Mouse (Mus musculus) macrophage (primary cell): ENCODE results near the gene Stmn3. TPM values are rescaled to one million over a fixed set of nuclear protein-coding genes. Genes with fewer than 3 reads are reported as not detected.

ENCODE experiments used
- H3K27ac ChIP-seq: fragments of 350-480 bp; formaldehyde crosslinking; 2 replicates; pipeline ENCODE4 v1.9.0; 2021
- H3K36me3 ChIP-seq: fragments of 350-480 bp; formaldehyde crosslinking; 2 replicates; pipeline ENCODE4 v1.9.0; 2021; ENCODE audit errors: inconsistent target
- H3K4me3 ChIP-seq: fragments of 350-480 bp; formaldehyde crosslinking; 2 replicates; pipeline ENCODE4 v1.9.0; 2021; ENCODE audit errors: inconsistent target
- H3K79me2 ChIP-seq: fragments of 350-480 bp; formaldehyde crosslinking; 2 replicates; pipeline ENCODE4 v1.9.0; 2021; ENCODE audit errors: inconsistent target
- WGBS: methylation state at CpG from one replicate; pipeline ENCODE4 v1.1.7; 2026; ENCODE audit warnings: inconsistent platforms; ENCODE audit not compliant: missing documents; 5-methylcytosine and 5-hydroxymethylcytosine counted together
- polyA plus RNA-seq: library from polyadenylated mRNA; stranded (reverse); fragments of 250-400 nt; gene quantifications from 3 replicates; pipeline ENCODE4 v1.2.4, GENCODE M21; 2018; ENCODE audit warnings: inconsistent platforms
- total RNA-seq, 78 experiments: library from RNA; depleted of rRNA; stranded (reverse); fragments of 250-400 nt; gene quantifications; 1 replicate in 9 of 78; 2 replicates in 24 of 78; 3 replicates in 43 of 78; 4 replicates in 2 of 78; pipeline ENCODE4 v1.2.4; 2018; ENCODE audit warnings: inconsistent platforms in 56 of 78

Gene Stmn3
- total RNA-seq (2018; cell fraction: chromatin; rRNA removed), result not detected
- under 1 TPM in 1 of 26 experiments, not detected in 25; 0.14 TPM for total RNA-seq (2018; cell fraction: cytosol; rRNA removed)
- not detected for total RNA-seq (2018; cell fraction: nucleus; rRNA removed)
- polyA plus RNA-seq, result not detected in 3 replicates

- WGBS, result 13% methylated on average over 17 of the region's 23 CpGs
- H3K79me2 ChIP-seq, result no peaks in the 10 kb centered on the region
- no peaks in the 10 kb centered on the region for H3K36me3 ChIP-seq
- no peak within 1 kb of the TSS for H3K4me3 ChIP-seq
- no peak within 1 kb of the TSS for H3K27ac ChIP-seq
These were observed at the start of gene Stmn3 for GRCm38 (mm10) chr2:181314080-181314810. Stmn3 (minus strand) TSS chr2:181314500.

- peak overlapping the region; percentile 84 for H3K4me3 ChIP-seq
- H3K36me3 ChIP-seq, result peaks cover 38% of the 10 kb centered on the region
- H3K27ac ChIP-seq, result no peak overlapping the region
- WGBS, result 80% methylated on average over 3 of the region's 3 CpGs
- peaks cover 55% of the 10 kb centered on the region for H3K79me2 ChIP-seq
These were observed 49.6 kb upstream of the Stmn3 start for GRCm38 (mm10) chr2:181363946-181364345.

- no peak overlapping the region for H3K27ac ChIP-seq
- H3K36me3 ChIP-seq, result peaks cover 49% of the 10 kb centered on the region
- 96% methylated on average over 3 of the region's 3 CpGs for WGBS
- no peaks in the 10 kb centered on the region for H3K79me2 ChIP-seq
- no peak overlapping the region for H3K4me3 ChIP-seq
These were observed 42.5 kb upstream of the Stmn3 start for GRCm38 (mm10) chr2:181356780-181357179.

- Histone ChIP-seq H3K36me3 (no peaks in the 10 kb centered on the region; the same call in 1 of the 2 replicates), H3K79me2 (no peaks in the 10 kb centered on the region), H3K4me3 (no peak overlapping the region)
These were observed 28.5 kb upstream of the Stmn3 start for GRCm38 (mm10) chr2:181342766-181343165.

GRCm38 (mm10) chr2:181340426-181340825, 26.1 kb upstream of the Stmn3 start:
- Histone ChIP-seq H3K27ac (no peak overlapping the region), H3K36me3 (no peaks in the 10 kb centered on the region; the same call in 1 of the 2 replicates), H3K79me2 (no peaks in the 10 kb centered on the region), H3K4me3 (no peak overlapping the region)
- 95% methylated on average over 4 of the region's 4 CpGs for WGBS

More at GRCm38 (mm10) chr2:181342766-181343165, 28.5 kb upstream of the Stmn3 start:
- H3K27ac ChIP-seq, result no peak overlapping the region
- 95% methylated on average over 5 of the region's 6 CpGs for WGBS

GRCm38 (mm10) chr2:181334023-181334422, 19.7 kb upstream of the Stmn3 start:
- WGBS, result 67% methylated on average over 3 of the region's 3 CpGs
- Histone ChIP-seq H3K79me2 (no peaks in the 10 kb centered on the region), H3K27ac (no peak overlapping the region), H3K36me3 (no peaks in the 10 kb centered on the region), H3K4me3 (no peak overlapping the region)

- Histone ChIP-seq H3K4me3 (no peak overlapping the region), H3K79me2 (no peaks in the 10 kb centered on the region), H3K36me3 (no peaks in the 10 kb centered on the region), H3K27ac (no peak overlapping the region)
These were observed 18.2 kb upstream of the Stmn3 start for GRCm38 (mm10) chr2:181332542-181332941.

GRCm38 (mm10) chr2:181326098-181326497, 11.8 kb upstream of the Stmn3 start:
- Histone ChIP-seq H3K79me2 (no peaks in the 10 kb centered on the region), H3K4me3 (no peak overlapping the region), H3K27ac (no peak overlapping the region), H3K36me3 (peaks cover 10% of the 10 kb centered on the region; the same call in 1 of the 2 replicates)
- WGBS, result 95% methylated on average over 2 of the region's 2 CpGs

GRCm38 (mm10) chr2:181322136-181322535, 7.8 kb upstream of the Stmn3 start:
- Histone ChIP-seq H3K36me3 (peaks cover 10% of the 10 kb centered on the region; the same call in 1 of the 2 replicates), H3K4me3 (no peak overlapping the region), H3K79me2 (no peaks in the 10 kb centered on the region), H3K27ac (no peak overlapping the region)
- 96% methylated on average over 5 of the region's 5 CpGs for WGBS

GRCm38 (mm10) chr2:181320103-181320499, 5.8 kb upstream of the Stmn3 start:
- Histone ChIP-seq H3K36me3 (peaks cover 10% of the 10 kb centered on the region; the same call in 1 of the 2 replicates), H3K27ac (peak overlapping the region; percentile 61), H3K4me3 (peak overlapping the region; percentile 67), H3K79me2 (no peaks in the 10 kb centered on the region)
- 10% methylated on average over 7 of the region's 7 CpGs for WGBS

GRCm38 (mm10) chr2:181319248-181320102, 5.2 kb upstream of the Stmn3 start, which contains the start of gene Rtel1:
Rtel1 (plus strand) TSS chr2:181319739.
- H3K36me3 ChIP-seq, result peaks cover 10% of the 10 kb centered on the region; the same call in 1 of the 2 replicates
- H3K4me3 ChIP-seq, result peak within 1 kb of the TSS; percentile 67
- WGBS, result 4% methylated on average over 40 of the region's 40 CpGs
- H3K27ac ChIP-seq, result peak within 1 kb of the TSS; percentile 61
- H3K79me2 ChIP-seq, result no peaks in the 10 kb centered on the region

- 16% methylated on average over 35 of the region's 35 CpGs for WGBS
- Histone ChIP-seq H3K27ac (no peak overlapping the region), H3K36me3 (no peaks in the 10 kb centered on the region), H3K4me3 (no peak overlapping the region), H3K79me2 (no peaks in the 10 kb centered on the region)
These were observed 788 bp downstream of the Stmn3 start for GRCm38 (mm10) chr2:181313344-181314079.

GRCm38 (mm10) chr2:181313006-181313343, 1.3 kb downstream of the Stmn3 start:
- no peaks in the 10 kb centered on the region for H3K79me2 ChIP-seq
- no peak overlapping the region for H3K4me3 ChIP-seq
- no peaks in the 10 kb centered on the region for H3K36me3 ChIP-seq
- 35% methylated on average over 5 of the region's 5 CpGs for WGBS
- no peak overlapping the region for H3K27ac ChIP-seq

GRCm38 (mm10) chr2:181312435-181312834, 1.9 kb downstream of the Stmn3 start:
- 81% methylated on average over 3 of the region's 3 CpGs for WGBS
- Histone ChIP-seq H3K27ac (no peak overlapping the region), H3K36me3 (no peaks in the 10 kb centered on the region)

More at GRCm38 (mm10) chr2:181312435-181312834, 1.9 kb downstream of the Stmn3 start:
- Histone ChIP-seq H3K4me3 (no peak overlapping the region), H3K79me2 (no peaks in the 10 kb centered on the region)
